Comparison of ENCODE assay signal across 7 mouse cellular contexts in the genomic region with DNA sequence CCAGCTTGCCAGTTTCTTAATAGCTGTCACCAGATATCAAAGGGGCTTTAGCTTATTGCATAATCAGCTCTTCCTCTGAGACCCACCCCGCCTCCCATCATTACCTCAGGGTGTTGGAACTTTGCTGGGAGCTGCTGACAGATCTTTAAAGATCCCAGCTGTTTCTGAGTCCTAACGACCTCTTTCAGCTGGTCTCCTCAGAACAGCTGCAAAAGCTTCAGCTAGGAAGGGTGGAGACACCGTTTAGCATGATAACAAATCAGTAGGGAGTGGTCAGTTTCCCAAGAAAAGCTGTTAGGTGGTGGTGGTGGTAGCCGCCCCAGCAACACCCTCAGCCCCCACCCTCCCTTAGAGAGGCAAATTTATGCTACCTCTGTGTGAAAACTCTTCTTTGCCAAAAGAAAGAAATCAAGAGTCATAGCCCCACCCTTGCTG.
DNase-seq lines count a peak whose midpoint lies in the region.

No protein-coding gene starts in this region.

- H3K36me3 ChIP-seq in forebrain, embryonic 10.5 days (replicated peaks): no peaks in the 10 kb centered on the region

- DNase-seq in NIH3T3 (ENCODE audit: low read depth): peak; percentile 24
- DNase-seq in embryo, embryonic 10.5 days (ENCODE audit: low spot score): peak; percentile 33
- DNase-seq in heart, postnatal 10 days: peak; percentile 76
- peak; percentile 81 for DNase-seq in lung, postnatal 10 days
- no peak for DNase-seq in layer of hippocampus, adult 18-20 months (ENCODE audit: low spot score in 2 of 2)
- no peak for DNase-seq in layer of hippocampus, adult 11-12 months (ENCODE audit: low spot score)
- DNase-seq in forebrain, embryonic 10.5 days (ENCODE audit: extremely low spot score, low spot score): no peak

- 17% methylated on average over 4 of the region's 4 CpGs for WGBS in forebrain, embryonic 10.5 days

- H3K27me3 ChIP-seq in forebrain, embryonic 10.5 days (ENCODE audit: poor library complexity, severe bottlenecking): no peaks in the 10 kb centered on the region

- H3K27ac ChIP-seq in forebrain, embryonic 10.5 days: no peak overlapping the region

- intact Hi-C loops in heart, postnatal 10 days (cut with DNase I): no loop called here

- H3K9me3 ChIP-seq in forebrain, embryonic 10.5 days: no peaks in the 10 kb centered on the region

- no peak overlapping the region for H3K4me3 ChIP-seq in forebrain, embryonic 10.5 days

- H3K4me1 ChIP-seq in forebrain, embryonic 10.5 days: peaks cover 11% of the 10 kb centered on the region

Comparison
In these comparisons a context has a peak if more than half of its experiments do, and no peak if none do; other contexts are left out.
1. DNase-seq: peak in NIH3T3 (single experiment), embryo, embryonic 10.5 days (single experiment), heart, postnatal 10 days (2 of 2) and lung, postnatal 10 days (single experiment); none in layer of hippocampus, adult 18-20 months (0 of 2), layer of hippocampus, adult 11-12 months (single experiment) and forebrain, embryonic 10.5 days (single experiment).